Mouse (Mus musculus) E14TG2a.4 (cell line): ENCODE measurements around the gene Ptpn13.

Experiments
- CTCF ChIP-seq: conservative IDR thresholded peaks from 2 replicates; pipeline ENCODE4 v1.5.1; 2014; ENCODE audit warnings: low read length
- NANOG ChIP-seq: IDR thresholded peaks from 2 replicates; pipeline ENCODE4 v1.6.1; 2014; ENCODE audit warnings: borderline replicate concordance, low read length, mixed read lengths
- POU5F1 ChIP-seq: IDR thresholded peaks from 2 replicates; pipeline ENCODE4 v1.6.1; 2014; ENCODE audit warnings: low read length, borderline replicate concordance

DNA sequence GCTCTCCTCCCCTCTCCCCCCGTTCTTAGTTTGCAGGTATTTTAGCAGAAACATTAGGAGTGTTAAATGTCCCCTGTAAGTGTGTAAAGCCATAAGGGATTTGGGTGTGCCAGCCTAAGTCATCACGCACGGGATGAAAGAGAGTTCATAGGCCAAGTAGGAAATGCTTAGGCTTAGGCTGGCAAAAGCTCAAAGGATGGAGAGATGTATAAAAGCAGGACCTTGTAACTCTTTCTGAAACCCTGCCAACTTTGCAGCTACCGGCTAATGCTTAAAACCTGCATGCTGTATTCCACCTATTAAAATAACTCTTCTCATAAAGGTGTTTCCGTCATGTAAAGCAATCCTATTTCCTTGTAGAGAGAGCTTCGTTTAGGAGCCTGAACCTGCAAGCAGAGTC, 115.6 kb downstream of the Ptpn13 start:
- TF ChIP-seq CTCF (no peak), POU5F1 (no peak), NANOG (no peak)
